Mouse (Mus musculus) megakaryocyte, adult 5-6 weeks (primary cell): ENCODE data around the gene Slc2a4. TPM values are rescaled to one million over a fixed set of nuclear protein-coding genes. Genes with fewer than 3 reads are reported as not detected.
"Not testable (repeated sequence)": the region's sequence is repeated elsewhere in the genome, so short reads cannot be mapped to it uniquely, and the experiment has no call there.

ENCODE experiments used
- ATAC-seq: 2 replicates; pipeline ENCODE4 v1.8.0; 2016; ENCODE audit warnings: mild to moderate bottlenecking, inconsistent platforms; ENCODE audit not compliant: poor library complexity, severe bottlenecking
- total RNA-seq, 2 experiments: library from RNA; stranded (forward) in 1 of 2; stranded (reverse) in 1 of 2; fragments of 153-499, 151-499 nt in 1 of 2; fragments of 221-1000, 200-1000 nt in 1 of 2; gene quantifications; 2 replicates each; pipeline versions ENCODE4 v1.2.3 to v1.2.4; 2015 to 2017

Slc2a4 gene
- total RNA-seq, 2 experiments from 2014 or later = 0.07 TPM; not detected in 1

DNA sequence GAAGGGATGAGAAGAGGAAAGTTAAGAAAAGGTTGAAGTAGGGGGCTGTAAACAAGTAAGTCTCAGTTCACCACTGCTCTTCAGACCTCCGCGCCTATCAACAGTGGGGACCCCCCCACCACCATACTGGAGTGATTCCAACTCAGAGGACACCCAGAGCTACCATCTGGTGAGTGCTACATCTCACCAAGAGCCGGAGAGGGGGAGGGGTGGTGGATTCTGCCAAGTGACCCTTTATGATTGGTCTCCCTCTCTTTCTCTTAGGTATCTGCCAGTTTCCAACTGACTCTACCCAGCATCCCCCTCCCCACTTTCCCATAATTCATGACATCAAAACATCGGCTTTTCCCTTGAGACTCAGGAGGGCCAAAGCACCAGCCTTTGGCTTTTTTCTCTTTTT is 7.0 kb downstream of the Slc2a4 start:
- no peak for ATAC-seq

DNA sequence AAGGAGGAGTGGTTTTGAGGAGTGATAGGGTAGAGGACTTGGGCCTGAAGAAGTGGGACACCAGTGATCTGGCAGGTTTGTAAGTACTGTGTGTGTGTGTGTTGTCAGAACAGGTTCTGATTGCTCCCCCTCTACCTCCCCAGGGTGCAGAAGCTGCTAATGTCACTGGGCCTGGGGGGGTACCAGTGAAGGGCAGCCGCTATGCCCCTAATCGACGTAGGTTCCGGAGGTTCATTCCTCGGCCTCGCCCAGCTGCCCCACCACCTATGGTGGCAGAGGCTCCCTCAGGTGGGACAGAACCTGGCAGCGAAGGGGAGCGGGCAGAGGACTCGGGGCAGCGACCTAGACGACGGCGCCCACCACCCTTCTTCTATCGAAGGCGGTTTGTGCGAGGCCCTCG is 8.3 kb downstream of the Slc2a4 start:
- no peak for ATAC-seq

DNA sequence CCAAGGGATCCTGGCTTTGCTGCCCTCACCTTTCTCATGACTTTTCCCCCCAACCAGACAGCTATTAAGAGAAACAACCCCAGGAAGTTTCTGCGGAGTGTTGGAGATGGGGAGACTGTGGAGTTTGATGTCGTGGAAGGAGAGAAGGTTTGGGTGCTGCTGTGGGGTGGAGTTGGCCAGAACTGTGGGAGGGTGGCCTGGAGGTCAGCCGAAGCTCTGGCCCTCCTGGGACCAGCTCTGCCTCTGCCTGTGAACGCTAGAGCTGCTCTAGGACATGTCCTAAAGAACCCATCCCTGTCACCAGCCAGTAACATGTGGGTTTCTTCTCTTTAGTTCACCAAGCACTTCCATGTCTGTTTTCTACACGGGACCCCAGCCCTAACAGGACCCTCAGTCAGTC is 8.8 kb downstream of the Slc2a4 start:
- no peak for ATAC-seq

DNA sequence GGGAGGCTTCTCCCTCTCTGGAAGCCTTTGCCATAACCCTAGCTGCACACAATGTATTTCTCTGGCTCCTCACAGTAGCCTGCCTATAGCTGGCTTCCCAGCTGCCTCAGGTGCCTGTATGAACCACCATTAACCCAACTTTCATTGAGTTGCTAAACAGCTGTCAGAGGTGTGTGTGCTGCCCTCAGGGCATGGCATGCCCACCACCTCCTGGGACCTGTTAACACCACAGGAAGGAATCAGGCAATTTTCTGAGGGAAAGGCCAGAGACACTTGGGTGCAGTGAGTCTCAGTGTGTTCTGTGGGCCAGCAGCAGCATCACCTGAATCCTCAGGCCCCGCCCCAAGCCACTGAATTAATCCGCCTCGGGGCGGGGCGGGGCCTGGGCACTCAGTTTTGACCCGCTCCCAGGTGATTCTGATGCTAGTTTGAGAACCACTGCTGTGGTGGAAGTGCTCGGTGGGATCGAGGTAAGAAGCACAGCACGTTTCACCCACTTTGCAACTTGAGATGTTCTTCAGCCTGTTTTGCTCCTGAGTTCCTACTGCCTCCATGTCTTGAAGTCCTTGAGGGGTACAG is 9.5 kb downstream of the Slc2a4 start:
- ATAC-seq = no peak

DNA sequence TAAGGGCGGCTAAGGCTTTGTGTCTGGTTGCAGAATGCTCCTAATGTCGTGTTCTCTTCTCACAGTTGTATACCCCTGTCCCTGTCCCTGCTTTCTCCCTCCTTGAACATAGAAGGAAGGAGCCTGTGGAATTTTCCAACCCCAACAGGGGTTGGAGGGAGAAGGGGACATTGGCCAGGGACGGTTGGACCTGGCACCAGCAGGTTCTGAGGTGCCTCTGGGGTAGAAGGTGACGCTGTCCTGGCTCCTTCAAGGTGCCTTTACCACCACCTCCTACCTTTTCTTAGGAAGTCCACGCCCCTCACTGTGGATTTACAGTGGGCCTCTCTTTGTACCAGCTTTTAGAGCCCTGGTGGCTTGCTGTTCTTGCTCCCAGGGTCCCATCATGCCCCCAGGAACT is 10.2 kb downstream of the Slc2a4 start:
- no peak for ATAC-seq

DNA sequence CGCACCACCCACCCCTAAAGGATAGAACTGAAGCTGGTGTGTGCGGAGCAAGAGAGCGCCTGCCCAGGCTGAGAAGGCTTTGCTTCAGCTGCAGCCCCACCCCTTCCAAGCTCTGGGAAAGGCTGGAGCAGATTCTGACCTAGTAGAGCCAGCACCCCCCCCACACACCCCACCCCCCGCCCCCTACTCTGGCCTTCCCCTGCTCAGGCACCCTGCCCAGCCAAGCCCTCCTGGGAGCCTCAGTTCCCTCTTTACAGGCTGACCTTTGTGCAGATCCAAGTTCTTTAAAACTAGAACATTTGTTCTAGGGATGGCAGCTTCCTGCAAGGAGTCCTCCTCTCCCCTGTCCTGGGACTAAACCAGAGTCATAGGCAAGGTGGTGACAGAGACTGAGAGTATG is 10.6 kb downstream of the Slc2a4 start:
- ATAC-seq = no peak

DNA sequence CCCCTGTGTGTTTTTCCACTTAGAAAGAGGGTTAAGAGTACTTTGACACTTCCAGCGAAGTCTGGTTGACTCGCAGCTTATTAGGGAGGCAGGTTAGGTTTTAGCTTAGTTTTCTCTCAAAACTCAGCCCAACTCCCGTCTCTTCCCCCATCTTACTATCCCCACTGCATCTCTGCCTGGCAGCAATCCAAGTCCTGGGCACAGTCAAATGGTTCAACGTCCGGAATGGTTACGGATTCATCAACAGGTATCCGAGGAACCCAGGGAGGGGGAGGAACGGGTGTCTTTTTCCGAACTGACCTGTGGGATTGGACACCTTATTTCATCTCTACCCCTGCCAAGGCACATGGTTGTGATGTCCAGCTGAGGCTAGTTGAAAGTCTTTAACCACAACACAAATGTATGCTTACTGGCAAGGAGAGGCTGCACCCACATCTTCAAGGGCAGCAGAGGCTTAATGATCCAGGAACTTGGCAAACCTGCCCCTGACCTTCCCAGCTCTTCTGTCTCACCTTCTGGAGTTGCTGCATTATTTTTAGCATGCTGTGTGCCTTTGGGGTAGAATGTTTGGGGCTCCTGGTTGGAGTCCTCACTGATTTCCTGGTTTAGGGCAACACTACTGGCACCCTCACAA is 11.2 kb downstream of the Slc2a4 start:
- ATAC-seq = no peak

DNA sequence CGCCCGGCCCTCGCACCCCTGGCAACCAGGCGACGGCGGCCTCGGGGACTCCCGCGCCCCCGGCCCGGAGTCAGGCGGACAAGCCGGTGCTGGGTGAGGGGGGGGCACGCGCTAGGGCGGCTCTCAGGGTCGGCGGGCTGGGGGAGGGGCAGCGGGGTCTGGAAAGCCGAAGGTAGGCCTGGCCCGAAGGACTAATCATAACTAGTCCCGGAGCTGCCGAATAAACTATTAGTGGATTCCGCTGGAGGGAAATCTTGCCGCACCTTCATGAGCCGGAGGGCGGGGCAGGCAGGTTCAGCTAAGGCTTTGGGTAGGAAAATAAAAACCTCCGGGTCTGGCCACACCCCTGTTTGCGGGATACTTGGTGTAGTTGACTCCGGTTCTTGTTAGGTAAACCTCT is 11.8 kb downstream of the Slc2a4 start:
- ATAC-seq = no peak

DNA sequence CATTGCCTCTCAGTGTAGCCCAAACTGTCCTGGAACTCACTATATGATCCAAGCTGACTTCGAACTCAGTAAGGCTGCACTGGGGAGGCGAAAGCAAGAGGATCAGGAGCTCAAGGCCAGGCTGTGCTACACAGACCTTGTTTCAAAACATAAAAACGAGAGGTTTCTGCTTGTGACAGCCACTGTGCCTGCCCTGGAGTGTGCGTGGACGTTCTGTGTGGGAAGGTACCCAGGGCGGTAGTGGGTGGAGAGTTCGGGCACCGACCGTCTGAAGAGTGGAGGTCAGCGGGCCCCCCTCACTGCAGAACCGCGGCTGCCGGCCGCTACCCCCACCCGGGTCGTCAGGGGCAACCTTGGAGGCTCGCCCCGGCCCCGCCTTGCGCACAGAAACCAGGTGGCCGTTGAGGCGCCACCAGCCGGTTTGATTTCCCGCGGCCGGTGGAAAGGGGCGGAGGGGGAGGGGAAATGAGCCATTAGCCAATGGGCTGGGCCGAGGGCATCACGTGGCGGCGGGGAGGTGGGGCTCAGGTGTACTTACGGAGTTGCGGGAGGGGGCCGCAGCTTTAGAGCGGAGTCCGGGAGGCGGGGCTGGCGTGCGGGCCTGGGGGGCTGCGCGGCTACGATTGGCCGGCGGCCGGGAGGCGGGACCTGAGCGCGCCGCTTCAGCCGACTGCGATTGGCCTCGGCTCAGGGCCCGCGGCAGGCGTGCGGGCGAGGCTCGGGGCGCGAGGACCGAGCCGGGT is 12.7 kb downstream of the Slc2a4 start, which contains the start of gene Ybx2:
Gene Ybx2, plus strand, starts transcription at position 660 of the 743 bp plus-strand sequence.
- ATAC-seq = peak; percentile 55

DNA sequence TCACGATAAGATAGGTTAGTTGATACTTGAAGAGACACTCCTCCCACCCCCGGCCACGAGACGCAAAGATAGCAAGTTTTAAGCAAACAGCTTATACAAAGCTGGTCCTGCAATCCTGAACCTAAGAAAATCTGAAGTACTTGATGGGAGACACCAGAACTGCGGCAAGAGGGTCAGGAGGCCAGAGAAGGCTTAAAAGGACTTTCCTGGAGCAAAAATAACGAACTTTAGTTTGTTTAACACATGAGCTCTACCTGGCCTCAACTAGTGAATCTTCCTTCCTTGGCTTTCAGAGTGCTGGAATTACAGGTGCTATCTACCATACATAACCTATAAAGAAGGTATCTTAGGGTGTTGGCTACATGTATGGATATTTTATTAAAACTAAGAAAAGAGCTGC is 13.3 kb downstream of the Slc2a4 start:
- no peak for ATAC-seq

DNA sequence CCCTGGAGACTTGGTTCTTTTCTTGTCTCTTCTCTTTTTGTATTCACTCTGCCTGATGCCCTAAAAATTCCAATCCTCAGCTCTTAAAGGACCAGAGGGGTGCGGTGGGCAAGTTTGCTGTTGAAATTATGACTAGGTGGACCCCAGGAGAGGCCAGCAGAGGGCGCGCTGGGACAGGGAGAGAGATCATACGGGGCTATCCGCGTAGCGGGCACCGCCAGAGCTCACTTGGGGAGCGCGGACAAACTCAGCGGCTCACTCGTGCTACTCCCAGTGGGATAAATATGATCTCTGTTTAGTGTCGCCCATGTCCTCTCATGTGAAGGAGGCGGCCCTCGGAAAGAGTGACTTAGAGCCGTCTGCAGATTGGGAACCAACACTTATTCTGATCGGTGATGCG is 13.8 kb downstream of the Slc2a4 start:
- ATAC-seq = peak; percentile 66

DNA sequence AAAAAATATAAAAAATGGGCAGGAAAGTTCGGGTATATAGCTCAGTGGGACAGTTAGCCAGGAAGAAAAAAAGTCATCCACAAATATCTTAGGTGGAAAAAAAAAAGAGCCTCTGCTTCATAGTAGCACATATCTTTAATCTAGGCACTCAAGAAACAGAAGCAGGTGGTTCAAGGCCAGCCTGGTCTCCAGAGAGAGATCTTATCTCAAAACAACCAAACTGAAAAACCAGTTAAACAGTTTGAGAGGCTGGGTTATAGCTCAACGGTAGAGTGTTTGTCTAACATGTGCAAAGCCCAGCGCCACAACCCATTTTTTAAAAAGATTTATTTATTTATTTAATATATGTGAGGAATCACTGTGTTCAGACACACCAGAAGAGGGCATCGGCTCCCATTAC is 14.9 kb downstream of the Slc2a4 start:
- ATAC-seq = no peak

DNA sequence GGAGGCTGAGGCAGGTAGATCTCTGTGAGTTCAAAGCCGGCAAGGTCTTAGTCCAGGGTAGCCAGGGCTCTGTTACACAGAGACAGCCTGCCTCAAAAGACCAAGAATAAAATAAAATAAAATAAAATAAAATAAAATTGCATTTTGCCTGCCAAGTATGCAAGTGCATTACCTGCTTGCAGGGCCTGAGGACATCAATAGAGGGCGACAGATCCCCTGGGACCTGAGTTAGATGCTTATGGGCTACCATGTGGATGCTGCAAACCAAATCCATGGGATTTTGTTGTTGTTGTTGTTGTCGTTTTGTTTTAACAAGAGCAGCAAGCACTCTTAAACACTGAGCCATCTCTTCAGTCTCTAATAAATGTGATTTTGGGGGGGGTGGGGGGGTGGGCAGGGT is 15.7 kb downstream of the Slc2a4 start:
- no peak for ATAC-seq

DNA sequence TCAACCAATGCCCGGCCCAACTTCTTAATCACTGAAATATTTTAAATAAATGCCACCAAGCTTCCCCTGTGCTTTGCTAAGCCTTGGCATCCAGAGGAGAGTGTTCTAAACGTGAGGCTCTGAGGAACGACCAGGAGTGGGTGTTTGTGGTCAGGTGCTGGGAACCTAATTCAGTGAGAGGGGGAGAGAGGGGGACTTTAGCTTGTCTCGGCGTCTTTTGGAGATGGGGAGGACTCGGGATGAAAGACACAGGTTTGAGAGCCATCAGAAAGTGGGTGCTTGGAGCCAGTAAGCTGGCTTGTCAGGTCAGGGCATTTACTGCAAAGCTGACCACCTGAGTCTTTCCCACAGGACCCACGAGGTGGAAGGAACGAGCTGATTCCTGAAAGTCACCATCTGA is 16.2 kb downstream of the Slc2a4 start:
- no peak for ATAC-seq

DNA sequence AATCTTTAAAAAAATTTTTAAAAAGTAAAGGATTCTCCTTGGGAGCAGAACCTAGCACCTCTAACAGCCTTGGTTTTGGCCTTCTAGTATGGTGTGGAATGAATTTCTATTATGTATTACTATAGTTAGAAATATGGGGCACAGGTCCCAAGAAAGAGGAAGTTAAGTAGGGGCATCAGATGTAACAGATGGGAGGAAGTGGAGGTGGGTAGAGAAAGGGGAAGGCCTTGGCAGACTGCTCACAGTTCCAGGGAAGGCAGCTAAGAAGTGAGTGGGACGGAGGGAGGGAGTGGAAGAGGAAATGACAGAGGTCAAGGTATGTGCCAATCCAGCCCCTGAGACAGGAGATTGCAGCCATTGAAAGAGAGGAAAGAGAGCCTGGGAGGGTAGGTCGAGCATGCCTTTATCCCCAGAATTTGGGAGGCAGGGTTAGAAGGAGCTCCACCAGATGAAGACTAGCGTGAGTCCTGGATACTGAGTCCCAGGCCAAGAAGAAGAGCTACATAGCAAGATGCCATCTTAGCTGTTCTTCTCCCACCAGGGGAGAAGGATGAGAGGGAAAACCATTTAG is 16.9 kb downstream of the Slc2a4 start:
- peak; percentile 92 for ATAC-seq

DNA sequence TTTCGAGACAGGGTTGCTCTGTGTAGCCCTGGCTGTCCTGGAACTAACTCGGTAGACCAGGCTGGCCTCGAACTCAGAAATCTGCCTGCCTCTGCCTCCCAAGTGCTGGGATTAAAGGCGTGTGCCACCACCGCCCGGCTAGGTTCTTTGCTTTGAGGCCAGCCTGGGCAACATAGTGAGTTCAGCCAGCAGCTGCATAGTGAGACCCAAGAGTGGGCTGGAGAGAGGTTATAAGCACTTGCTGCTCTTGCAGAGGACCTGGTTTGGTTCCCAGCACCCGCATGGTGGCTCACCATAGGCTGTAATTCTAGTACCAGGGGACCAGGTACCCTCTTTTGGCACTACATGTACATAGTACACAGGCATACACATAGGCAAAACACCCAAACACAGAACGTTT is 17.8 kb downstream of the Slc2a4 start:
- not testable (repeated sequence) for ATAC-seq

DNA sequence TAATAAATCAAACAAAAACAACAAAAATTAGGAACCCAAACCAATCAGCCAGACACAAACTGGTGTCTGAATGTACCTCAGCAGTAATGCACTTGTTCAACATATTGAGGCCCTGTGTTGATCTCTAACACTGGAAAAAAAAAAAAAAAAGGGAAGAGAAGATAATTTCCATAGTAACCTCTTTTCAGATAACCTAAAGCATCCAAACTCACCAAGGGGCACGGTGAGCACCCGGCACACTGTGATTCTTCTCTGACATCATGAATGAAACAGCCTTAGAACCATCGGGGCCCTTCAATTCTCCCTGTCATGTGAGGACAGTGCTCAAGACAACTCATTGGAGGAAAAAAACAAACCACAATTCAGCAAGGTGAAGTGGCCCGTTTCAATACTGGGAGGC is 18.3 kb downstream of the Slc2a4 start:
- no peak for ATAC-seq

DNA sequence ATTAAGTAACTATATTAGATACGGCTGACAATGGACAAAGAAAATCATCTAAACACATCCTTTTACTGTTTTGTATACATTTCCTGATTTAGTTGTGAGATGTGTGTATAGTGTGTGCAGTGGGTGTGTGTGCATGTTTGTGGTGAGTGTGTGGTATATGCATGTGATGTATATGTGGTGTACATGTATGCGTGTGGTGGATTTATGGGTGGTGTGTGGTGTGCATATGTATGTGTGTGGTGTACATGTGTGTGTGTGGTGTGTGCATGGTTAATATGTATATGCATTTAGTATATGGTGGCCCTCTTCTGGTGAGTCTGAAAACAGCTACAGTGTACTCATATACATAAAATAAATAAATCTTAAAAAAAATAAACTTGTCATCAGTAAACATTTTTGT is 20.5 kb downstream of the Slc2a4 start:
- ATAC-seq = no peak

DNA sequence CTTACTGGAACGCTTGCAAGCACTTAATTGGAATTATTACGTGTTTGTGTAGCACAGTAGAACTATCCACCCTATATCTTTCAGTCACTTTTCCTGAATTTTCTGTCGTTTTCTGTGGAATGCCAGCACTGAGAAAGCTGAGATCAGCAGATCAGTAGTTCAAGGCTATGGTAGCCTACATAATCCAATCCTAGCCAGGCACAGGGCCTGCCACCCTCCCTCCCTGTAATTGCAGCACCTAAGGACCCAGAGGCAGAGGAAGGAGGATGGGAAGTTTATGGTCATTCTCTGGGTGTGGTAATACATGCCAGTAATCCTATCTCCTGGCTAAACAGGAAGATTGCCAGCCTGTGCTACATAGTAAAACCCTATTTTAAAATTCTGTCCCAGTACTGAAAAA is 25.2 kb downstream of the Slc2a4 start:
- no peak for ATAC-seq

DNA sequence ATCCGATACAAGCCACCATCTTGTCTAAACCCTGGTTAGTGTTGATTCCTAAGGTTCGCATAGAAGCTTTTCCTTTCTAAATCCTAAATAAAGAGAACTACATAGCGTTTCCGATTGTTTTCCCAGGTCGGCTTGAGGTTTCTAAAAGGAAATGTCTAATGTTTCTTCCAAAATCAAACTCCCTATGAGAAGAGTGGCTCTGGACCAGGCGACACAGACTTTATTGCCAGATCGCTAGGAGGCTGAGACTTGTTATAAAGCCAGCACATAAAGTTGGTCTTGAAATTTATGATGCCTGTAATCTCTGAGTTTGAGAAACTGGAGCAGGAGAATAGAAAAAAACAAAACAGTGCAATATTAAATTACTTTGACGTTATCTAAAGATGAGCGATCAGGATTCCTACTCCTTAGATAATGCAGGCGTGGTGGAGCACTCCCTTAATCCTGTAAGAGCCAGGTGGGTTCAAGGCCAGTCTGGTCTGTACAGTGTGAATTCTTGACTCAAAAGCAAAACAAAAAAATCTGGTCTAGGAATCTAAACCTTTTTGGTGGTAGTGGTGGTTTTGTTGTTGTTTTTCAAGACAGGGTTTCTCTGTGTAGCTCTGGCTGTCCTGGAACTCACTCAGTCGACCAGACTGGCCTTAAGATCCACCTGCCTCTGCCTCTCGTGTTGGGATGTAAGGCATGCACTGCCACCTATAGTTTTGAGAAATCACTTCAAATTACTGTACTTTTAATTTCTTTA is 25.8 kb downstream of the Slc2a4 start:
- ATAC-seq = no peak
